Mouse (Mus musculus) fat pad, adult 2 months (tissue): ENCODE results near the gene Pdcd4.

Experiments
- DNase-seq: peaks from one replicate; pipeline ENCODE4 v3.0.0-alpha.2; 2011; ENCODE audit warnings: low read depth, low spot score; ENCODE audit errors: extremely low read depth

The Pdcd4 gene

DNA sequence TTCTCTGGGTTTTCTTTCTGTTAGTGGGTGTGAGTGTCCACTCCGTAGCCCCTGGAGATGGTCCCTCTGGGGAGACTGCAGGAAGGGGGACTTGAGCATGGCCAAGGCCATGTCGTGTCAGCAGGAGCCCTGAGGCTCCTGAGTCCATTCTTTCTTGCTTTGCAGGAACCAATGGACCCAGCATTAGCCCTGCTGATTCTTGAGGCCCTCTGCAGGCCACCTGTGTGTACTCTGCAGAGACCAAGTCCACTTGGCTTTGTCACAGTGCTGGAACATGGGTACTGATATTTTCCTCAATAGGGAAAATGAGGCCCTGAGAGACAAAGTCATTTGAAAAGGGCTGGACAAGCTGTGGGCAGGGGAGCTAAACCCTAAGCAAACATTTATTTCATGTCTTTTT lies 21.5 kb upstream of the Pdcd4 start:
- DNase-seq: no peak

GRCm38 (mm10) chr19:53871502-53871901 lies 20.5 kb upstream of the Pdcd4 start:
- DNase-seq: no peak

DNA sequence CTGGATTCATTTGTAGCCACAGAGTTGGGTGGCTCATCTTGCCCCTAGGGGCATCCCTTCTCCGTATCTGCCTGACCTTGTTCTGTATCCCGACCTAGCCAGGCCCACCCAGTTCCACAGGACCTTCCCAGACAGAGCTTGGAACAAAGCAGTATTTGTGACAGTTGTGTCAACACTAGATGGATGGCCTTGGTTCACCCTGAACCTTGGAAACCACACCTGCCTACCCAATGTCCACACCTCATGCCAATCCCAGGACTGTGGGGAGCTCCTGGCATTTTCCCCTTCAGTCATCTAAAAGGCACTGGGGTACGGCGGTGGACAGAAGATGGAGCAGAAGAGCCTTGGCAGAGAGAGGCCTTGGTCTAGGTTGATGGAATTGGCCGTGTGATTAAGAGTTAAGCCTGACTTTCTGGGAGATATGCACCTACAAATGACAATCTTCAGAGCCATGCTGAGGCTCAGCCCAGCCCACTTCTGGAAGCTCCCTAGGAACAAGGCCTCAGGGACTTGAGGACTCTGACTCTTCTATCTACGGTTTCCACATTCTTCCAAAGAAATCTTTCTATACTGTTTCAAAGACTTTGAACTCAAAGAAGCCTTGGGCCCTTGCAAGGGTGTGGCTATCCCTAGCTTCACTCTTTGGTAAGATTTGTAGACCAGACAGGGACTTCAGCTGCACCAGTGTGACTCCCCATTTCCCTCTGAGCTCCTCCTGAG lies 18.9 kb upstream of the Pdcd4 start:
- DNase-seq: no peak

GRCm38 (mm10) chr19:53875246-53875645 lies 16.8 kb upstream of the Pdcd4 start:
- no peak for DNase-seq

GRCm38 (mm10) chr19:53877779-53878178 lies 14.3 kb upstream of the Pdcd4 start:
- no peak for DNase-seq

GRCm38 (mm10) chr19:53880460-53880859 lies 11.6 kb upstream of the Pdcd4 start:
- DNase-seq: no peak

GRCm38 (mm10) chr19:53881786-53882185 lies 10.2 kb upstream of the Pdcd4 start:
- no peak for DNase-seq

DNA sequence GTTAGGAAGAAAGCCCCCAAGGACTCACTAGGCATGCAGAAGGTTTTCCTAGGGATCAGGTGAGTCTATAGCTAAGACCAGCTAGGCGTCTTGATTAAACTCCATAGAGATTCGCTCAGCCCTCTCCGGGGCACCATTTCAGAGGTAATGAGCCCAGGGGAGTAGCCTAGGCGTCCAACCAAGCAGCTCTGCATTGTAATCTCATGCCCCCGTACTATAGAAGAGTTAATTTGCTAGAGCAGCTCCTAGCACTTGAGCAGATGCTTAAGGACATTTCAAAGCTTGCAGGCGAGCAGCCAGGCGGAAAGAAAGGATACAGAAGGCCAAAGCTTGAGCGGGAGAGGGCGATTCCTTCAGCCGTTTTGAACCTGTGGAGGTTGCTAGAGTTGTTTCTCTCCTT lies 6.6 kb upstream of the Pdcd4 start:
- no peak for DNase-seq

DNA sequence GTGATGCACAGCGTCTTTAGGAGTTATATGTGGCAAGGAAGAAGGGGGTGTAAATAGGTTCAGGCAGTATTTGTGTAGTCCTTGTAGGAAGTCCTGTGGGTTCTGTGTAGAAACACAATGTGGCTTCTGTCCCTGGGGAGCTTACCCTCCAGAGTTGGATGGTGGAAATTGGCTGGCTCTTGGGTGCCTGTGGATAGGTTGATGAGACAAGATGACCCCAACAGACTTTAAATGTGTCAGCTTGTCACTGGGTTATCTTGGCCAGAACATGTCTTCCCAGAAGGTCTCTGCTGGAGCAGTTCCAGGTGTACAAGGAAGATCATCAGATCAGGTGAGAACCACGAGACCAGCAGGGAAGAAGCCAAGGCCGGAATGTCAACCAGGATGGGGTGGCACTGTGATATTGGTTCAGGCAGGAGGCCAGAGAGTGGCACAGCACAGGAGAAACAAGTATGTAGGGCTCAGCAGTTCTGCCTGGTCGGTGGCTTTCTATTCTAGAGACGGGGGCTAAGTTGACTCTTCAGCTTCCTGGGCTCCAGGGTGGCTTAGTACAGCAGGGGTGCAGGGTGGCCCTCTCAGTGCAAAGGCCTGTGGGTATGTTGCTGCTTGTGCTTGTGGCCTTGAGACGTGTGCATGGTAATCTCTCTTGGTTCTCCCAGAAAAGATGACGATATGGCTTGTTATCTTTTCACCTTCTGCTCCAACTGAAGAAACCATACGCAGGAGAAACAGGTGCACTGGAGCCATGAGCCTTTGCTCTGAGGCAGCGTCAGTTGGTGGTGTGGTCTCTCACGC lies 5.3 kb upstream of the Pdcd4 start:
- DNase-seq: no peak

DNA sequence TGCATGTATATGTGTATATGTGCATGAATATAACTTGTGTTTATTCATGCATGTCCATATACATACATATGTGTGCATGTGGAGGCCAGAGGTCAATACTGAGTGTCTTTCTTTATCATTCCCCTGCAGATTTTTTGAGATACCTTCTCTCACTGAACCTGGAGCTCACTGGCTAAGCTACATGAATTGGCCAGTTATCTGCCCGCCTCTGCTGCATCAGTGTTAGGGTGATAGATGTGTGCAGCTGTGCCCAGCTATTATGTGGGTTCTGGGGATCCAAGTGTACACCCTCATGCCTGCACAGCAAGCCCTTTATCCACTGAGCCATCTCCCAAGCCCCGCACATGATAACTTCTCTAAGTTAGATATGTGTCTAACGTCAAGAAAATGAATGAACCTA lies 4.2 kb upstream of the Pdcd4 start:
- DNase-seq: no peak

GRCm38 (mm10) chr19:53888331-53888730 lies 3.7 kb upstream of the Pdcd4 start:
- DNase-seq: no peak

- no peak for DNase-seq
These were observed 2.5 kb upstream of the Pdcd4 start for GRCm38 (mm10) chr19:53889555-53889954.

DNA sequence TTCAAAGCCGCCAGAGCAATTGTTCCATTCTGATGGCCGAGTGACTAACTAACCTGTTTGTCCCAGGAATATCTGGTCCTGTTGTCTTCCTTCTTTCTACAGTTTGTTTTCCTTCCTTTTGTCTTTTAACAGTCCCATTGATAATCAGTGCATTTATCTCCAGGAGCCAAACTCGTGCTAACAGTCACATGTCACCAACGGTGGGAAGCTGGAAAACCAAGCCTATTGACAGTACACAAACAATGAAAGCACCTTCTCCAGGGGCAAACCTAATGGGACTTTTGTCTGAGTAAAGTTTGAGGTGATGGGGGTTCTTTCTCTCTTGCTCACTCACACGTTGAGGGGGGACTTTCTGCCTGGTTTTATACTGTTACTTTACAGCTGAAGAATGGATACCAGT lies 1.8 kb upstream of the Pdcd4 start:
- no peak for DNase-seq

- DNase-seq: no peak
These were observed 1.2 kb upstream of the Pdcd4 start for GRCm38 (mm10) chr19:53890781-53891251.

GRCm38 (mm10) chr19:53891569-53891968 lies 462 bp upstream of the Pdcd4 start:
- DNase-seq: no peak

GRCm38 (mm10) chr19:53892838-53893359 lies 868 bp downstream of the Pdcd4 start:
- no peak for DNase-seq

DNA sequence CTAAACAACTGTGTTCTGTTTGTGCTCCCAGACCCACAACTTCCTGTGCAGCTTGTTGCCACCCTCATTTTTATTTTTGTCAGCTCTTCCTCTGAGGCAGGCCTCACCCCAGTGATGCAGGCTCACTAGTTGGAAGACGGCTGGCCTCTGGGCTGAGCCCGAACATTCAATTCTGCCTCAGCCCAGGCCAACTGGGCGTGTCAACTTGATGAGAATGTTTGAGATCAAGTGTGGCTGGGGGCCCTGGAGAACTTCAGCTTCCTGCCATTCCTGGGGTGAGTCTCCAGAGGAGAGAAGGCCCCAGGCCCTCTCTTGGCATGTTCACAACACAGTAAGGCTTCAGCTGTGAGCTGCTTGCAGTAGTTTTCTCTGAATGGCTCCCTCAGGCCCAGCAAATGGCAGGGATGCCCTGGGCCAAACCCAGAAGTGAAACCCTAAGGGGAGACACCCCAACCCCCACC lies 1.7 kb downstream of the Pdcd4 start:
- no peak for DNase-seq

DNA sequence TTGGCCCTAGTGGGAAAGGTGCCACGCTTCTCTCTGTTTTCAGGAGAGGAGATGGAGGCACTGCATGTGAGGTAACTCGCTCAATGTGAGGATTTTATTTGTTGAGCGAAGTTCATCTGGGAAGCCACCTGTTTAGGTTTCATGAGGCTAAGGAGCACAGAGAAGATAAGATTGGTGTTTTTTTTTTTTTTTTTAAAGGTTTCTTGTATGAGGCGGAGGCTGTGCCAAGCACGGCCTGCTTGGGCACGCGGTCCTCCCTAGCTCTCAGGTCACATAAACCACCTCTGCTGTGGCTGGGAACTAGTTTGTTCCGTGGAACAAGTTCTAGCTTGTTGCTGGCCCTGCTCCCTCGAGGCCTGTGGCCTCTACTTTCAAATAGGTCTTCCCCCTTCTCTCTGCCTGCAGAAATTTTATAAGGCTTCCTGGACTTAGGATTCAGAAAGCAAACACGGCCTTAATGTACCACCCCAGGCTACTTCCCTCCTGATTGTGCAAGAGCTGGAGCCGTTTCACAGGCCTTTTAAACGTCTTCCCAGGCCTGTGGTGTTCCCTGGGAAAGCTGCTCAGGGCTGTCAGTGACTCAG lies 2.6 kb downstream of the Pdcd4 start:
- peak; percentile 99 for DNase-seq

- DNase-seq: no peak
These were observed 6.0 kb downstream of the Pdcd4 start for GRCm38 (mm10) chr19:53898046-53898445.

- no peak for DNase-seq
These were observed 6.5 kb downstream of the Pdcd4 start for GRCm38 (mm10) chr19:53898498-53898897.
